Mouse (Mus musculus) brain, embryonic 18.5 days (tissue): ENCODE measurements at regions not wholly inside any gene's neighbourhood (a gene's known extent, or its start where the extent isn't known, plus 50 kb on each side); places are given as distances from the start of the nearest gene placed in this dataset.

Source experiments
- DNase-seq: peaks from one replicate; pipeline ENCODE4 v3.0.0-alpha.2; 2012; ENCODE audit warnings: low read depth, low spot score

GRCm38 (mm10) chr10:25857954-25858616, 220.0 kb upstream of the Gm9767 start:
- DNase-seq = no peak

GRCm38 (mm10) chr10:25844348-25844747, 233.7 kb upstream of the Gm9767 start:
- no peak for DNase-seq

- DNase-seq = no peak
Measured at GRCm38 (mm10) chr10:25829275-25829674, 248.8 kb upstream of the Gm9767 start.

DNA sequence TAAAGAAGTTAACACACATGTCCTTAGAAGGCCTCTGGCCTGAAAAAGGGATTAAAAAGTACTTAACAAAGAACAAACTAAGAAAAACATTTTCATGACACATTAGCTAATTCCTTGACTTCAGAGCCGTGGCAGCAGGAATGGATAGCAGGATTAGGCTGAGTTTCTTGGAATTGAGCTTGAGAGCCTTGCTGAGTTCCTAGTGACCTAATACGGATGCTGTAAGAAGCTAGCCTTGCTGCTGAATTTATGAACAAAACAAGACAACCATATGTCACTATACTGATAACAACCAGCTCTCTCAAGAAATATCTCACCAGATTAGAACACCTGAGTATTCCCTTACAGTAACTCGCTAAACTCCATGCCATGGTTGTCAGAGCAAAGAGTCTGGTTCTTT, 268.2 kb upstream of the Smlr1 start:
- DNase-seq = no peak

- no peak for DNase-seq
Measured at GRCm38 (mm10) chr10:25801499-25801898, 265.4 kb upstream of the Smlr1 start.

DNA sequence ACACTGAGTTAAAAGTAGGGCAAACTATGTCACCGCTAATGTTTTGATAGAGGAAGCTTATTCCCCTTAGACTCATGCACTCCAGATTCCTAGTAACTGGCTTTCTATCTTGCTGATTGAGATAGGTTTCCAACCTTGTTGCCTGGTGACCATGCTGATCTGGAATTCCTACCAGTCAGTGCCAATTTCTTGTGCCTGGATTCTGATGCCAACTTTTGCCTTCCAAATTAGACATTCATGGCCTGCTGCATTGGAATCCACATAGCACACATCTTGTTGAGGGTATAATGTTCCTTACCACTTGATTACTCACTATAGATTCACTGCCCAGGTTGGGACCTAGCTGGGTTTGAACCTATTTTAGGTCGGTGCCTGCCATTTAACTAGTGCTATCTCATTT, 262.8 kb upstream of the Smlr1 start:
- DNase-seq = no peak

- DNase-seq = no peak
Measured at GRCm38 (mm10) chr10:25790363-25790821, 254.3 kb upstream of the Smlr1 start.

- no peak for DNase-seq
Measured at GRCm38 (mm10) chr10:25788660-25789059, 252.6 kb upstream of the Smlr1 start.

DNA sequence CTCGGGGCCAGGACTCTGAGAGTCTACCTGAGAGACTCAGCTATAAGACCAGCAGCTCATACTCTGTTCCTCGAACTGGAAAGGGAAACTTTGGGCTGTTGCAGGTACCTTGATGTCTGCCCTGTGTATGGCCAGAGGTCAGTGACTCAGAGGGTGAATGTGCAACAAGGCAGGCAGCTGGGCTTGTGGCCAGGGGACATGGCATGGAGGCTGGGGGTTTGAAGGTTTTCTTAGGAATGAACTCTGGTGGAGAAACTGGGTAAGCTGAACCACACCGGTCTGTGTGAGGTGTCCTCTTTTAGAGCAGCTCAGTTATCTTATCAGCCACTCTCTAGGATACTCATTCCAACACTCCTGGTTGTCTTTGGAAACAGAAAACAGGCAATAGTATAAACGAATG, 251.9 kb upstream of the Smlr1 start:
- DNase-seq = no peak

- DNase-seq = no peak
Measured at GRCm38 (mm10) chr10:25783861-25784260, 247.8 kb upstream of the Smlr1 start.

GRCm38 (mm10) chr10:25779476-25779875, 243.4 kb upstream of the Smlr1 start:
- no peak for DNase-seq

DNA sequence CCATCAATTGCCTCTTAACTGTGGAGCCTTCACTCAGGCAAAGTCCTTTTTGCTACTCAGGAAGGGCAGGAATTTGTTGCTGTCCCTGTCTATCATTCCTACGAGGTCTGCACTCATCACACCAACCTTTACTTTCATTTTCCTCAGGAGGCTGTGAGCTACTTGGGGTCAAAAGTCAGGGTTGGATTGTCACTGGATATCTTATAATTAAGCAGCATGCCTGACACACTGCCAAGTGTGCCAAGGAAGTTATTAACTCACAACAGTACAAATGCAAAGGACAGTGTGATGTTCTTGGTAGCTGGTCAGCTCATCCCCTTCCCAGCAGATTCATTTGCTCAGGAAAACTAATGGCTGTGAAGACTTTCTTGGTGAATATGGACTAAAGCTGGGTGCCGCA, 241.7 kb upstream of the Smlr1 start:
- DNase-seq = no peak

DNA sequence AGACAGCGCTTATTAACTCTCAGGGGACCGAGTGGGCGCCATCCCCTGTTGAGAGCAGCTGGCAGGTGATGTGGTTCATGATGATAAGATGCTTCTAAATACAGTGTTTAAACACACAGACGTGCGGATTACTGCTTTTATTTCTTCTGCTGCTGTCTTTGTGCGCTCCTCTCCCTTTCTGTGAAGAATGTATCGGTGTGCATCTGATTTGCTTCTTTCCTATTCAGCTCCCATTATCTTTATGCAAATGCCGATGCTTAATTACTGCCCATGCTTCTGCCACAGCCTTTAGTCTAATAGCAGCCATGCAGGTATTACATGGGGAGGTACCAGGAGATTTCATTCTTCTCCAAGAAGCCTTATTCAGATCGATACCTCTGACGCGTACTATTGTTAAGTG, 240.6 kb upstream of the Smlr1 start:
- DNase-seq = no peak

DNA sequence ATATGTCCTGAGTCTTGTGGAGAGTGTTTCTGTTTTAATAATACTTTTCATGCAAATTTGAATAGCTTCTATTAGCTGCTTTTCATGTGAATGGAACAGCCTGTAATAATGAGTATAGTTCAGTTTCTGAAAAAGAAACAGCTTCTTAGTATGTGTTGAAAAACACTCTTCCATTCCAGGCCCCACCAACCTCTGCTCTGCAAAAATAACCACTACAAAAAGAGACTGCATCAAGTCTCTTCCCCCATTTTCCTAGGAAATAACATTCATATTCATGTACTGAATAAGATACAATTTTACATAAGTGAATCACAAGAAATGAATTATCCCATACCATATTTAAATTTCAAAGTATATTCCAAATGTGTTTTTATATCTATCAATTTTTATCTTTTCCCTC, 234.0 kb upstream of the Smlr1 start:
- no peak for DNase-seq

DNA sequence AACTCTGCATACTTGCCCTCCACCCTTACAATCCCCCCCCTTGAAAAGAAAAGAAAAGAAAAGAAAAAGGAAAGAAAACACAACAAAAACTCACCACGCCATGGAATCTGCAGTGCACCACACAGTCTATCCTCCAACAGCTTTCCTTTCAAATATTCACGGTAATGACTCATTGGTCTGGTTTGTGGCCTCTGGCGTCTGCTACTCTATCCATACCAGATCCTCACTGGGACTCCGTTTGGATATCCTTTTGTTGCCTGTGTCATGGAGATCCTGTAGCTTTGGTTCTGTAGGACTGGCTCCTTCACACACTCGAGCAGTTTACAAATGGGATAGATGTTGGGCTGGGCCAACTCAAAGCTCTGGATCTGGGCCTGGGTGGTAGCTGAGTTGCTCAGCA, 232.4 kb upstream of the Smlr1 start:
- no peak for DNase-seq

- DNase-seq = no peak
Measured at GRCm38 (mm10) chr10:25754300-25754699, 218.2 kb upstream of the Smlr1 start.

- no peak for DNase-seq
Measured at GRCm38 (mm10) chr10:25742678-25743077, 206.6 kb upstream of the Smlr1 start.

- DNase-seq = no peak
Measured at GRCm38 (mm10) chr10:25740956-25741355, 204.9 kb upstream of the Smlr1 start.

DNA sequence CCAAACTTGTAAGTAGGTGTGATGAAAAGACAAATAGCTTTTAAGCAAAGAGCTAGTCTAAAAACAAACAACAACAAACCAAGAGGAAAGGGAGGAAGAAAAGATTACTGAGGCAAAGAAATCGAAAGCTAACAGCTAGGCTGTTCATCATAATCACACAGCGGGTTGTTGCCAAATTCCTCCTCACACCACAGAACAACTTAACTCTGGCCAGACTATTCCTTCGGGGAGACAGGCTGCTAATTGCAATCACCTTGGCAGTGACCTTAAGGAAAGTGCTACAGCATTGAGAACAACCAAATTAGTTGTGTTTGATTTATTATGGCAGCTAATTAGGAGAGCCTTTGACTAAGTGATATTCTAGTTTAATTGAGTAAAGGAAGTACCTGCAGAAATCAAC, 194.4 kb upstream of the Smlr1 start:
- no peak for DNase-seq

- no peak for DNase-seq
Measured at GRCm38 (mm10) chr10:25723966-25724365, 187.9 kb upstream of the Smlr1 start.

DNA sequence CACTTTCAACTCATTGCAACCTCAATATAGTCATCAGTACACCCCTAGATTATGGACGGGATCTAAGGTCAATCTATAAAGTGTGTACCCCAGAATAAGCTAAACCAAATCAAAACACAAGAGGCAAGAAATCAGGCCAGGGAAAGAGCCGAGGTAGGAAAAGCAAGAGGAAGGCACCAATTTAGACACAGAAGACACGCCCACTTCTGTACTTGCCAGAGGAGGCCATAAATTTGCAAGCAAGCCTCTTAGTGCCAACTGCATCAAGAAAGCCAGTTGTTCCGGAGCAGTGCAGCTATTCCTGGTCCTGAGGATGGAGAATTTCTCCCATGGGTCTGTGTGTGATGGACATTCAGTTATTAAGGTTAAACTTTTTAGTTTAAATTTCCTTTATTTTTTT, 179.7 kb upstream of the Smlr1 start:
- no peak for DNase-seq

DNA sequence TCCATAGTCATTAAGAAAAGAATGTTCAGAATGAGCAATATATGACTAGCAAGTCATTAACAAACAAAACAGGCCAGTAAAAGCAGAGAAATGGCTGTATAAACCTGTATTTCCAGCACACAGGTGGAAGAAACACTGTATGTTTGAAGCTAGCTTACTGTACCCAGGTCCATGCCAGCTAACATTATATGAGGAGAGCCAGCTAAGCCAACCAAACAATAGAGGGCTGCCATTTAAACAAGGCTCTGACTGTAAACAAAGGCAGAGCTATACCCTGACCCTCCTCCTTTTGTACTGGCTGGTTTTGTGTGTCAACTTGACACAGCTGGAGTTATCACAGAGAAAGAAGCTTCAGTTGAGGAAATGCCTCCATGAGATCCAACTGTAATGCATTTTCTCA, 178.6 kb upstream of the Smlr1 start:
- DNase-seq = no peak

DNA sequence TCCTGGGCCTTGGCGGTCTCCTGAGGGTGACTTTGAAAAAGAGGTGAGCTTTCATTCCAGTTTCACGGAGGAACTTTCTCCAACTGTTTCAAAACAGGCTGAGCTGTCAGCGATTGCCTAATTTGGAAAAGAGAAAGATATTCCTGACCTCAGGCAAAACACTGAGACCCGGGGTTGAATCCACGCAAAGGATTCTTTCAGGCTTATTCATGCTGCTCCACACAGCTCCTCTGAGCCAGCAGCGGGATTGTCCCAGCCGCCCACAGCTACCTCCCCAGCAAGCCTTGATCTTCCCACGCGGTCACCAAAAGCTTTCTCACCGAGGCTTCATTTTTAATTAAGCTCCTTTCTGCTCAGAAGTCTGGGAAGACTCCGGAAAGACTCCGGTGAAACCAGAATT, 178.0 kb upstream of the Smlr1 start:
- no peak for DNase-seq

DNA sequence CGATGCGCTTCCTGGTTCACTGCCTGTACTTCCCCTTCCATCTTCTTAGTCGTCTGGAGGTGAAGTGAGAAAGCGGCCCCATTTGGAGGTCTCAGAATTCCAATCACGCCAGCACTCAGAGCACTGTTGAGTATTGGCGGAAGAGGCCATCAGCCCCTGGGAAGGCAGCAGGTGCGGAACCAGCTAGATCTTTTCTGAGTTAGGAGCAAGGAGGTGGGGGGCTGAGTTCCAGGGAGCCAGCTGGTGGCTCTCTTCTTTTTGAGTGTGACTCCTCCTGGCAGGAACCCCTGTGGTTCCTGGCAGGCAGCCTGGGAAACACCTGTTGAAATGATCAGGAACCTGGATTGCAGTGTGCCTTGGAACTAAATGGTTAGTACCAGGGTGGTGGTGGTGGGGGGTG, 171.9 kb upstream of the Smlr1 start:
- no peak for DNase-seq
